8 mouse cellular contexts compared by ENCODE assay signal in genomic region chr7:127895442-127895841, GRCm38 (mm10). TPM values are rescaled to one million over a fixed set of nuclear protein-coding genes. Genes with fewer than 3 reads are reported as not detected.
DNase-seq lines count a peak whose midpoint lies in the region; ATAC-seq and TF ChIP-seq lines count a peak whose summit lies in the region.

Gene Gm21974, minus strand, starts transcription at chr7:127895454.
Gene Vkorc1, minus strand, starts transcription at chr7:127895617.

- peak; percentile 45 for TF ChIP-seq CTCF in gastrocnemius, adult 2 months (IDR thresholded peaks at IDR 0.05)
- TF ChIP-seq CTCF in hindbrain, postnatal 0 days (IDR thresholded peaks at IDR 0.05; ENCODE audit: low read depth): peak; percentile 65

- 0 out of 2 replicates have a peak, but pooled peaks cover 3% of the 10 kb centered on the region for H3K36me3 ChIP-seq in hindbrain, postnatal 0 days (ENCODE audit: insufficient read depth, low read length)

- peak; percentile 91 for ATAC-seq in activated CD4-positive, CD25-positive, alpha-beta regulatory T cell, adult 4 months
- ATAC-seq in common myeloid progenitor, adult 5-6 weeks (replicated peaks; ENCODE audit: low read depth, poor library complexity, severe bottlenecking): peak; percentile 95
- peak; percentile 97 for ATAC-seq in hindbrain, postnatal 0 days

- under 1% methylated on average over 26 of the region's 26 CpGs for WGBS in hindbrain, postnatal 0 days

- peak within 1 kb of the TSS; percentile 61 for H3K9ac ChIP-seq in hindbrain, postnatal 0 days (replicated peaks; ENCODE audit: low read length)

- DNase-seq in gastrocnemius, adult 2 months: peak; percentile 97
- peak; percentile 97 for DNase-seq in hindbrain, postnatal 0 days (ENCODE audit: low spot score)
- peak; percentile 90 to 94 for DNase-seq in left cerebral cortex, adult 18-20 months (ENCODE audit: low spot score in 2 of 2)
- DNase-seq in lung, postnatal 4 days: peak; percentile 95 to 98
- DNase-seq in retina, postnatal 1 day: peak; percentile 97
- peak; percentile 91 for DNase-seq in thymus, postnatal 4 days

- no peaks in the 10 kb centered on the region for H3K9me3 ChIP-seq in hindbrain, postnatal 0 days (ENCODE audit: low read length)

- peaks cover 10% of the 10 kb centered on the region; the same call in 1 of the 2 replicates for H3K4me1 ChIP-seq in hindbrain, postnatal 0 days (ENCODE audit: insufficient read depth, low read length)

- no peaks in the 10 kb centered on the region for H3K27me3 ChIP-seq in hindbrain, postnatal 0 days (ENCODE audit: insufficient read depth, low read length)

- peak within 1 kb of the TSS; percentile 67 for H3K4me2 ChIP-seq in hindbrain, postnatal 0 days (ENCODE audit: low read depth, low read length)

- peak within 1 kb of the TSS; percentile 90 for H3K4me3 ChIP-seq in gastrocnemius, adult 2 months
- H3K4me3 ChIP-seq in hindbrain, postnatal 0 days (ENCODE audit: low read length): peak within 1 kb of the TSS; percentile 57

- peak within 1 kb of the TSS; percentile 93 for H3K27ac ChIP-seq in gastrocnemius, adult 2 months
- H3K27ac ChIP-seq in hindbrain, postnatal 0 days: peak within 1 kb of the TSS; percentile 73

- intact Hi-C loops in gastrocnemius, adult 2 months (cut with DNase I): loop anchor here (5.0 kb wide), 1 partner anchor 42 kb away; no protein-coding TSS in a partner anchor

RNA-seq across cellular contexts. Expression of gene Gm21974, which starts in this region (rescaled TPM):
- not detected for polyA plus RNA-seq in activated CD4-positive, CD25-positive, alpha-beta regulatory T cell, adult 4 months (2017; shearing (Covaris generic))
- not detected in 2 replicates for total RNA-seq in common myeloid progenitor, adult 5-6 weeks (2017)
- total RNA-seq in gastrocnemius, adult 2 months (2021): not detected
- total RNA-seq in hindbrain, postnatal 0 days (2014; rRNA removed): not detected in 2 replicates
- not detected in 2 replicates for polyA plus RNA-seq in hindbrain, postnatal 0 days (2015; fragmentation: Nextera tagmentation; extraction: Ambion mirVana)
- not detected for total RNA-seq in left cerebral cortex, adult 18-20 months (2021)

RNA-seq across cellular contexts. Expression of gene Vkorc1, which starts in this region (rescaled TPM):
- polyA plus RNA-seq in activated CD4-positive, CD25-positive, alpha-beta regulatory T cell, adult 4 months (2017; shearing (Covaris generic)): 10 to 100 TPM; 20.9 to 31.8 TPM
- total RNA-seq in common myeloid progenitor, adult 5-6 weeks (2017): 27.6 and 34.0 TPM in 2 replicates
- total RNA-seq in gastrocnemius, adult 2 months (2021): 10 to 100 TPM in 1 of 2 experiments, 1 to 10 TPM in 1; 9.2 to 12.6 TPM
- total RNA-seq in hindbrain, postnatal 0 days (2014; rRNA removed): 37.2 and 43.0 TPM in 2 replicates
- polyA plus RNA-seq in hindbrain, postnatal 0 days (2015; fragmentation: Nextera tagmentation; extraction: Ambion mirVana): 72.6 and 79.8 TPM in 2 replicates
- 10 to 100 TPM; 21.3 to 24.0 TPM for total RNA-seq in left cerebral cortex, adult 18-20 months (2021)

Comparison
In these comparisons a context has a peak if more than half of its experiments do, and no peak if none do; other contexts are left out.
1. Peak in every context shown above with its lines: DNase-seq, ATAC-seq, H3K4me3 ChIP-seq and H3K27ac ChIP-seq.